Mouse (Mus musculus) spleen, adult 2 months (tissue): ENCODE data around the gene Zfp738. TPM values are rescaled to one million over a fixed set of nuclear protein-coding genes. Genes with fewer than 3 reads are reported as not detected.
A peak's percentile ranks its signal among the peaks of the same experiment; 100 is the strongest.
"Not testable (repeated sequence)": the region's sequence is repeated elsewhere in the genome, so short reads cannot be mapped to it uniquely, and the experiment has no call there.

Source experiments
- DNase-seq, 2 experiments: peaks; one replicate each; pipeline versions ENCODE4 v3.0.0 to v3.0.0-alpha.2; 2012 to 2021; ENCODE audit warnings: low spot score in 2 of 2, low read depth in 1 of 2
- H3K27ac ChIP-seq: fragments of 200-500 bp; 2 replicates; pipeline ENCODE4 v1.5.1; 2012; ENCODE audit warnings: low read length, inconsistent platforms; ENCODE audit not compliant: insufficient read depth
- H3K27me3 ChIP-seq: fragments of 200-500 bp; 2 replicates; pipeline ENCODE4 v1.6.1; 2012; ENCODE audit warnings: mild to moderate bottlenecking, moderate library complexity, low read length, inconsistent platforms; ENCODE audit not compliant: control insufficient read depth, insufficient read depth
- H3K36me3 ChIP-seq: fragments of 200-500 bp; 2 replicates; pipeline ENCODE4 v1.6.1; 2012; ENCODE audit warnings: mild to moderate bottlenecking, low read length, inconsistent platforms; ENCODE audit not compliant: control insufficient read depth, insufficient read depth
- H3K4me1 ChIP-seq: fragments of 200-500 bp; 2 replicates; pipeline ENCODE4 v1.6.1; 2011; ENCODE audit warnings: inconsistent platforms; ENCODE audit not compliant: control insufficient read depth, insufficient read depth, insufficient read length
- H3K4me3 ChIP-seq: fragments of 200-500 bp; 2 replicates; pipeline ENCODE4 v1.5.1; 2011; ENCODE audit warnings: mild to moderate bottlenecking, inconsistent platforms; ENCODE audit not compliant: insufficient read depth, insufficient read length; ENCODE audit errors: extremely low read depth
- CTCF ChIP-seq: fragments of 200-500 bp; IDR thresholded peaks from 2 replicates; pipeline ENCODE4 v1.5.1; 2011; ENCODE audit warnings: mild to moderate bottlenecking, inconsistent platforms; ENCODE audit not compliant: insufficient read depth, insufficient read length, insufficient replicate concordance; ENCODE audit errors: extremely low read depth
- POLR2A ChIP-seq: fragments of 200-500 bp; IDR thresholded peaks from 2 replicates; pipeline ENCODE4 v1.6.1; 2011; ENCODE audit warnings: low read depth, low read length, inconsistent platforms
- WGBS: fragments of 180-500 bp; shearing (Covaris S2); methylation state at CpG from one replicate; pipeline ENCODE4 v1.1.7; 2018; 5-methylcytosine and 5-hydroxymethylcytosine counted together
- polyA plus RNA-seq: library from polyadenylated mRNA; depleted of rRNA; stranded (reverse); fragments of >200 nt; gene quantifications from 2 replicates; pipeline ENCODE4 v1.2.3, GENCODE M21; 2012; rRNA removed

Gene Zfp738
- polyA plus RNA-seq = 2.8 and 4.2 TPM in 2 replicates

DNA sequence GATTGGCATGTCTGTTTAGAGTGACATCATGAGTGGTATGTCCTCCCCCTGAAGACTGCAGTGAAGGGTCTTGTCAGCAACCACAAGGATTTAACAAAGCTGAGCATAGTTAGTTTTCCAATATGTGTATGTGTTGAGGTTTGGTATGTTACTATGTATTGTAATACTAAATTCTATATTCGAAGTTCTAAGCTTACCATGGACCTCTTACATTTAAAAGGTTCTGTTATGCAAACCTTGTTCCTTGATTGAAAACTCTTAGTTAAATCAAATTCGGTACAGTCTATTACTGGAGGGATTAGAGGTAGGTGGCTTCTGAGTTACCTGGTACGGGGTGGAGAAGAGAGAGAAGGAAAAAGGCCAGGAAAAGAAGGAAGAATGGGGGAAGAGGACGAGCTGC lies at the start of gene Zfp738:
Gene Zfp738, minus strand, starts transcription at position 101 of the 400 bp plus-strand sequence.
- H3K4me3 ChIP-seq = no peak within 1 kb of the TSS
- H3K27me3 ChIP-seq = no peaks in the 10 kb centered on the region
- H3K36me3 ChIP-seq = no peaks in the 10 kb centered on the region
- H3K4me1 ChIP-seq = no peaks in the 10 kb centered on the region
- H3K27ac ChIP-seq = no peak within 1 kb of the TSS
- DNase-seq = no peak
- TF ChIP-seq POLR2A (no peak), CTCF (no peak)
- 82% methylated on average over 4 of the region's 4 CpGs for WGBS

GRCm38 (mm10) chr13:67734391-67734790 lies 47.5 kb upstream of the Zfp738 start:
- H3K4me3 ChIP-seq, H3K4me1 ChIP-seq, H3K27ac ChIP-seq, DNase-seq, H3K36me3 ChIP-seq, H3K27me3 ChIP-seq: not testable (repeated sequence)
- WGBS = 93% methylated on average over 9 of the region's 9 CpGs

GRCm38 (mm10) chr13:67729441-67729840 lies 42.6 kb upstream of the Zfp738 start:
- 9% methylated on average over 4 of the region's 4 CpGs for WGBS
- peak overlapping the region; percentile 90 for H3K4me3 ChIP-seq
- H3K4me1 ChIP-seq, H3K27ac ChIP-seq, H3K27me3 ChIP-seq, H3K36me3 ChIP-seq: not testable (repeated sequence)
- peak in 1 of 2 experiments; percentile 16 for DNase-seq

DNA sequence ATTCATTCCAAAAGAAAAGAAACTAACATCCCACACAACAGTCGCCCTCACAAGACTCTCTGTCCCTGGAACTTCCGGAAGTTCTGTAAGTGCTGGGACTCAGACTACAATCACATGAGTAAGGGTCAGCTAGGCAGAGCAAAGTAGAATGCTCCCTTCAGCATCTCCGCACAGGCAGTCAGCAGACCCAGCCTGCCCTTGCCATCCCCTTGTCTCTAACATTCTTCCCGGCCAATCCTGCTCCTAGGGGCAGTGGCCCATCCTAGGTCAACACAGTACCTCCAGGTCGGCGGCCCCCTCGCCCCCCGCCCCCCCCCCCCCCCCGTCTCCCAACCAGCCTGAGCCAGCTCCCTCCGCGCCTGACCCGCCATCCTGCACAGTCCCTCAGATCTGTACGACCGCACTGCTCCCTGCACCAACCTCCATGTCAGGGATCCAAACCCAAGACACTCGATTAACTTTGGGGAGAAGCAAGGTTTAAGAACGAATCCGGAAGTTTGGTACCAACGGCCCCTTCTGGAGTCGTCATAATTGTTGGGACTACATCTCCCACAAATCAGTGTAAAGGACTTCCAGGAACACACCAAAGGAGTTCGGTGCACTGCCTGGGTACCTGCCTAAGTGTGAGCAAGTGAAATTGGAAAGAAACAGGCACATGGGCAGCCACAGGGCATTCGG lies 41.9 kb upstream of the Zfp738 start, which contains the start of gene Zfp65:
Gene Zfp65, minus strand, starts transcription at position 533 of the 678 bp plus-strand sequence.
- peak; percentile 12; the same call in 1 of the 2 replicates for TF ChIP-seq POLR2A
- no peak for TF ChIP-seq CTCF
- 3% methylated on average over 20 of the region's 21 CpGs for WGBS
- peak; percentile 26 for DNase-seq
- Histone ChIP-seq H3K36me3 (no peaks in the 10 kb centered on the region), H3K4me1 (no peaks in the 10 kb centered on the region), H3K27ac (peak within 1 kb of the TSS; percentile 35; the same call in 1 of the 2 replicates), H3K27me3 (no peaks in the 10 kb centered on the region), H3K4me3 (peak within 1 kb of the TSS; percentile 90)

GRCm38 (mm10) chr13:67728106-67728505 lies 41.2 kb upstream of the Zfp738 start:
- Histone ChIP-seq H3K36me3 (no peaks in the 10 kb centered on the region), H3K4me1 (peaks cover 2% of the 10 kb centered on the region; the same call in 1 of the 2 replicates), H3K27ac (no peak overlapping the region), H3K4me3 (no peak overlapping the region), H3K27me3 (no peaks in the 10 kb centered on the region)
- no peak for DNase-seq
- 56% methylated on average over 1 of the region's 1 CpGs for WGBS
- TF ChIP-seq POLR2A (no peak), CTCF (no peak)

- H3K4me1 ChIP-seq, H3K4me3 ChIP-seq, H3K27ac ChIP-seq, H3K36me3 ChIP-seq, H3K27me3 ChIP-seq, DNase-seq: not testable (repeated sequence)
- WGBS = 89% methylated on average over 2 of the region's 2 CpGs
Measured at GRCm38 (mm10) chr13:67725331-67725730, 38.5 kb upstream of the Zfp738 start.

GRCm38 (mm10) chr13:67723848-67724479 lies 37.1 kb upstream of the Zfp738 start:
- peak; percentile 75 to 87 for DNase-seq
- Histone ChIP-seq H3K27ac (peak overlapping the region; percentile 31), H3K36me3 (no peaks in the 10 kb centered on the region), H3K4me1 (peaks cover 2% of the 10 kb centered on the region; the same call in 1 of the 2 replicates), H3K27me3 (no peaks in the 10 kb centered on the region), H3K4me3 (peak overlapping the region; percentile 68)
- TF ChIP-seq POLR2A (no peak), CTCF (no peak)
- WGBS = 2% methylated on average over 17 of the region's 17 CpGs

DNA sequence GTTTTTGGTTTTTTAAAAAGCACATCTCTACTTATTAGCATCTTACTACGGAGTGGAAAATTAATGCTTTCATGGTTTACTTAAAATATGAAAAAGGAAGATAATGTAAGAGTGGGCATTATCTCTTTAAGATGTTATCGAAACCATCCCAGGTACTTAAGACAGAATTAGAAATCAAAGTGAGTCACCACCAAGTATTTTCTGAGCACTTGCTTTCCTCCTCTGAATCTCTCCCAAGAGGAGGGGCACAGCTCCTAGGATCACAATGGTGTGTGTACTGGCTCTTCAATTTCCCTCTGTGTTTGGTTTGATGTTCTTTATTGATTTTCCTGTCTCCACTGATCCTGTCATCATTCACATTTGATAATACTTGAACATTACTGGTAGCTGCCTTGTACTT lies 3.0 kb downstream of the Zfp738 start:
- DNase-seq, H3K4me3 ChIP-seq, H3K4me1 ChIP-seq, H3K27ac ChIP-seq, H3K36me3 ChIP-seq, H3K27me3 ChIP-seq: not testable (repeated sequence)
- 58% methylated on average over 2 of the region's 2 CpGs for WGBS
